Mouse (Mus musculus) liver, embryonic 14.5 days (tissue): ENCODE measurements around the gene Eif4b. TPM values are rescaled to one million over a fixed set of nuclear protein-coding genes. Genes with fewer than 3 reads are reported as not detected.

Experiments used
- ATAC-seq: fragments of 200-750 bp; cut with Nextera tagmentation; 2 replicates; pipeline ENCODE4 v1.8.0; 2017; ENCODE audit warnings: moderate number of reproducible peaks, mild to moderate bottlenecking, moderate library complexity; ENCODE audit not compliant: insufficient read depth
- DNase-seq, 3 experiments: peaks; one replicate each; pipeline ENCODE4 v3.0.0-alpha.2; 2012 to 2013; ENCODE audit warnings: low read depth in 3 of 3, low spot score in 3 of 3
- H3K27ac ChIP-seq: fragments of 300-500 bp; sonication (generic); 2 replicates; pipeline ENCODE4 v1.5.1; 2014; ENCODE audit warnings: moderate library complexity, mild to moderate bottlenecking, control low read depth, inconsistent platforms
- H3K27me3 ChIP-seq: fragments of 300-500 bp; sonication (generic); 2 replicates; pipeline ENCODE4 v1.6.1; 2014; ENCODE audit warnings: mild to moderate bottlenecking, low read length, moderate library complexity; ENCODE audit not compliant: control insufficient read depth, insufficient read depth
- H3K36me3 ChIP-seq: fragments of 300-500 bp; sonication (generic); replicated peaks from 2 replicates; pipeline ENCODE4 v1.6.1; 2014; ENCODE audit warnings: low read depth; ENCODE audit not compliant: control insufficient read depth, insufficient read depth
- H3K4me1 ChIP-seq, 2 experiments: fragments of 200-500 bp in 1 of 2; fragments of 300-500 bp in 1 of 2; sonication (generic) in 1 of 2; replicated peaks; 2 replicates each; pipeline ENCODE4 v1.6.1; 2012 to 2014; ENCODE audit warnings: antibody characterized with exemption in 1 of 2, inconsistent platforms in 1 of 2, low read length in 1 of 2; ENCODE audit not compliant: control insufficient read depth in 2 of 2, insufficient read depth in 2 of 2
- H3K4me2 ChIP-seq: fragments of 300-500 bp; sonication (generic); 2 replicates; pipeline ENCODE4 v1.6.1; 2014; ENCODE audit warnings: low read depth, mild to moderate bottlenecking, control low read depth, moderate library complexity
- H3K4me3 ChIP-seq, 2 experiments: fragments of 200-500 bp in 1 of 2; fragments of 300-500 bp in 1 of 2; sonication (generic) in 1 of 2; 2 replicates each; pipeline ENCODE4 v1.5.1; 2012 to 2014; ENCODE audit warnings: low read depth in 2 of 2, low read length in 2 of 2, mild to moderate bottlenecking in 2 of 2, control low read depth in 1 of 2, inconsistent platforms in 1 of 2, moderate library complexity in 1 of 2; ENCODE audit not compliant: insufficient read depth in 1 of 2
- H3K9ac ChIP-seq: fragments of 300-500 bp; sonication (generic); replicated peaks from 2 replicates; pipeline ENCODE4 v1.6.1; 2014; ENCODE audit warnings: mild to moderate bottlenecking, control low read depth, moderate library complexity
- H3K9me3 ChIP-seq: fragments of 300-500 bp; sonication (generic); 2 replicates; pipeline ENCODE4 v1.6.1; 2016; ENCODE audit warnings: low read length, mixed read lengths; ENCODE audit not compliant: control insufficient read depth
- CTCF ChIP-seq: IDR thresholded peaks from 2 replicates; pipeline ENCODE4 v1.5.1; 2016; ENCODE audit warnings: antibody characterized with exemption, low read depth, control low read depth
- EP300 ChIP-seq: IDR thresholded peaks from 2 replicates; pipeline ENCODE4 v1.6.1; 2016; ENCODE audit warnings: antibody characterized with exemption, low read depth
- WGBS: fragments of 180-500 bp; shearing (Covaris S2); extraction: QIAGEN DNeasy Blood & Tissue Kit; methylation state at CpG from one replicate; pipeline ENCODE4 v1.1.7; 2014; ENCODE audit not compliant: insufficient replicate concordance; 5-methylcytosine and 5-hydroxymethylcytosine counted together
- polyA plus RNA-seq, 2 experiments: library from polyadenylated mRNA; depleted of rRNA in 1 of 2; stranded (reverse) in 1 of 2; unstranded in 1 of 2; fragments of >200 nt; fragmentation: Nextera tagmentation in 1 of 2; extraction: Ambion mirVana in 1 of 2; gene quantifications; 2 replicates each; pipeline versions ENCODE4 v1.2.1 to v1.2.3; 2012 to 2014

Gene Eif4b
- polyA plus RNA-seq, 2 experiments: 47.8 to 66.4 TPM

DNA sequence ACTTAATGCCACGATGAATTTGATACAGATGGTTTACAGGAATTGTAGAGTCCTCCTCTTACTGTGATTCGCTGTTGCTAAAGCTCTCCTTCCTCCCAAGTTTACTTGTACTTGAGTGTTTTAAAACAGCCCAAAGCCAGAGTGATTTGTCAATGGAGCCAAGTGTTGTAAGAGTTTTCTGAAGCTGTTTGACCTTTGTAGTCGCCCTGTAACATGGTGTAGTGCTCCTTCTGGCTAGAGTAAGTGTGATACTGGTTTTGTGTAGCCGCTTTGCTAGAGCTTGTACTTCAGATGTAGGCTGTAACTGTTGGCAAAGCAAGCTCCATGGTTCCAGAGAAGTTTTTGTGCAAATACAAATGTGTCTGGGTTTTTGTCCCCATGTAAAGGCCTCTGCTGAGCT lies 18.6 kb downstream of the Eif4b start:
- ATAC-seq (no peak), DNase-seq (no peak)
- Histone ChIP-seq H3K27ac (no peak overlapping the region), H3K4me1 (peaks cover 0 to 1% of the 10 kb centered on the region in 2 experiments; a peak in 1 of 4 replicates), H3K9me3 (no peaks in the 10 kb centered on the region), H3K4me3 (no peak overlapping the region), H3K36me3 (peaks cover 93% of the 10 kb centered on the region), H3K4me2 (no peak overlapping the region), H3K9ac (no peak overlapping the region), H3K27me3 (no peaks in the 10 kb centered on the region)
- 82% methylated on average over 4 of the region's 4 CpGs for WGBS
- no peak for TF ChIP-seq EP300
- no peak for TF ChIP-seq CTCF

DNA sequence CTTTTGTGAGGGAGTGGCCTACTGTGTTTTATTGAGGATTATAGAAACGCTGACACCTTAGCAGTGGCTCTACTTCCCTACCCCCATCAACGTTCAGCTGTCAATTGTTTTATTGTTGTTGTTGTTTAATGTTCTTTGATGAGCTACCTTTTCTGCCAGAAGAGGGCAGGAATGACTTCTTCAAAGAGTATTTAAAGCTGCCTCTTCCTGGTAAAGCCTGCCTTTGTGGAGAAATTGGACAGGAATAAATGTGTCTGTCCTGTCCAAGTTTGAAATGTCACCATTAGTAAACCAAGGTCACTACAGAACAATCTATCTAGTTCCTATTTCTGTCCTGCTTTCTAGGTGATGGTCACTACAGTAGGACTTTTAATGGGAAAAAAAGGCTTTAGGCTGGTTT lies 20.6 kb downstream of the Eif4b start:
- DNase-seq (no peak), ATAC-seq (no peak)
- Histone ChIP-seq H3K27ac (no peak overlapping the region), H3K4me3 (no peak overlapping the region), H3K4me1 (peaks cover 0 to 2% of the 10 kb centered on the region in 2 experiments; a peak in 1 of 4 replicates), H3K36me3 (peaks cover 74% of the 10 kb centered on the region), H3K27me3 (no peaks in the 10 kb centered on the region), H3K4me2 (no peak overlapping the region), H3K9me3 (no peaks in the 10 kb centered on the region), H3K9ac (no peak overlapping the region)
- TF ChIP-seq EP300 (no peak), CTCF (no peak)
- WGBS: 50% methylated on average over 2 of the region's 2 CpGs

DNA sequence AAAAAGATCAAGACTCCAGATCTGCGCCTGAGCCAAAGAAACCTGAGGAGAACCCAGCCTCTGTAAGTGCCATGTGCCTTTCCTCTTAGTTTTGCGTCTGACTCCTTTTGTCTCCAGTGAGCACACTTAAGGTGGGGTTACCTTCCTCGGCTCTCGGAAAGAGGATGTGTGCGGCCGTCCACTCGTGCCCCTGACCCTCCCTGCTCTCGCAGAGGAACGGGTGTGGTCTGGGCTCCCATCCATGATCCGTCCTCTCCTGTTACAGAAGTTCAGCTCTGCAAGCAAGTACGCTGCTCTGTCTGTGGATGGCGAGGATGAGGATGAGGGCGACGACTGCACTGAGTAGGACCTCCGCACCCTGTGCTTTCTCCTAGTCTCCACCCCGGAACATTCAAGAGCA lies 21.4 kb downstream of the Eif4b start:
- 79% methylated on average over 16 of the region's 16 CpGs for WGBS
- TF ChIP-seq CTCF: no peak
- TF ChIP-seq EP300: no peak
- Histone ChIP-seq H3K27ac (no peak overlapping the region), H3K9ac (no peak overlapping the region), H3K27me3 (peaks cover 1% of the 10 kb centered on the region; the same call in 1 of the 2 replicates), H3K9me3 (no peaks in the 10 kb centered on the region), H3K4me2 (no peak overlapping the region), H3K36me3 (peaks cover 65% of the 10 kb centered on the region), H3K4me3 (no peak overlapping the region), H3K4me1 (peaks cover 0 to 2% of the 10 kb centered on the region in 2 experiments; a peak in 1 of 4 replicates)
- ATAC-seq: no peak
- DNase-seq: no peak

DNA sequence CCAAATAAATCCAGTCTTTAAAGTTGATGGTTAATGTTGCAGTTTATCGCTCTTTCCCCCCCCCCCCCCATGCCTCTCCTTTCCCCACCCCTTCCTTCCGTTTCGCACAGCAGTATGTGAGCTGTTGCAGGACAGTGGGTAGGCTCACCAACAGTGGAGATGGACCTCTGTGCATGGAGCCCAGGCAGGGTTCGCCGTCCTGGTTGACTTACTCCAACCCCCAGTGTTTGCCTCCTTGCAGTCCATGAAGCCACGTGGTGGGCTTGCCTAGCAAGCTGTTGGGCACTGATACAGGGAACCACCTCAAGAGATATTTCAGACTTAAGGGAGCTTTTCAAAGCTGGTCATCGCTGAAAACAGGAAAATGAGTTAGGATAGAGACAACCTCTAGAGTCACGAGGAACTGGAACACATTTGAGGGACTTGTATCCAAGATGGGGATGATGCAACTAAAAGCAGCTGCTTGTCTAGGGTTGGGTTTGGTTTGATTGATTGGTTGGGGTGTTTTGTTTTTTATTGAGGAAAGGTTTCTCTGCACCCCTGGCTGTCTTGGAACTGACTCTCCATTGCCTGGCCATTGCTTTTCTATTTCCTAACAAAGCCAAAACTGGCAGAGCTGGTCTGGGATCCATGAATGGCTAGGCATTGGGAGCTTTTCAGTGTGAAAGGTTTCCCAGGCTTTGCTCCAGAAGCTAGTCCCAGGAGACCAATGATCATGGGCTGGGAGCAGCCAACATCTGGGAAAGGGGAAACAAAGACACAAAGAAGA lies 23.8 kb downstream of the Eif4b start:
- Histone ChIP-seq H3K27me3 (peaks cover 6% of the 10 kb centered on the region), H3K4me2 (no peak overlapping the region), H3K36me3 (peaks cover 42% of the 10 kb centered on the region), H3K4me3 (no peak overlapping the region), H3K27ac (no peak overlapping the region), H3K9ac (no peak overlapping the region), H3K9me3 (no peaks in the 10 kb centered on the region), H3K4me1 (peaks cover 0 to 6% of the 10 kb centered on the region in 2 experiments; a peak in 1 of 4 replicates)
- 42% methylated on average over 8 of the region's 8 CpGs for WGBS
- ATAC-seq: no peak
- no peak for DNase-seq
- TF ChIP-seq EP300 (no peak), CTCF (no peak)

DNA sequence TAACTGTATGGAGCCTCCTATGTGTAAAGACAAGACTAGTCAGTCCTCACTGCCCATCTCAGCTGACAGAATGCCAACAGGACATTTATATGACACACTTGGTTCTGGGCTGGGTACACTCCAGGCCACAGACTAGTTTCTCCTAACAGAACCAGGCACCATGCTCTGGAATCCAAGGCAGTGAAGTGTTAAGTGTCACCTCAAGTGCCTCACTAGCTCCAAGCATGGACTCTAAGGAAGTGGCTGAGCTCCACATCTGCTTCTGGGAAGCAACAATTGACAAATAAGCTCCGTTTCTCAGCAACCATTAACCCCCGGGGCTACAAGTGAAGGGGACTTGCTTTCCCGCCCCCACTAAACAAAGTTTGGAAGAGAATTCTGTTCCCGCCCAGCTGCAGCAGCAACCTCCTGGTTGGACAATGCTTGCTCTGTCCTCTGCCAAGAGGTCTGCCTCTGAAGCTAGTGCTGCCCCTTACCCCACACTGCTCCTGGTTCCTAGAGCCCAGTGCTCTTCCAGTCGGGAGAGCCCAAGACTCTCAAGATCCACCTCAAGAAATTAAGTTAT lies 24.5 kb downstream of the Eif4b start:
- no peak overlapping the region for H3K27ac ChIP-seq
- no peak for DNase-seq
- H3K9ac ChIP-seq: no peak overlapping the region
- no peak overlapping the region for H3K4me2 ChIP-seq
- H3K9me3 ChIP-seq: no peaks in the 10 kb centered on the region
- peaks cover 34% of the 10 kb centered on the region for H3K36me3 ChIP-seq
- no peak overlapping the region for H3K4me3 ChIP-seq
- TF ChIP-seq EP300 (no peak), CTCF (no peak)
- WGBS: 53% methylated on average over 5 of the region's 5 CpGs
- peaks cover 6% of the 10 kb centered on the region for H3K27me3 ChIP-seq
- H3K4me1 ChIP-seq: peaks cover 0 to 6% of the 10 kb centered on the region in 2 experiments; a peak in 1 of 4 replicates
- ATAC-seq: no peak
